Mouse (Mus musculus) myocyte (in vitro differentiated cells): ENCODE results near the gene Meiob.

Source experiments
- MYOD1 ChIP-seq, 3 experiments: IDR thresholded peaks; one replicate each; pipeline ENCODE4 v1.6.1; 2011; ENCODE audit warnings: control low read depth in 2 of 3, low read depth in 2 of 3, mild to moderate bottlenecking in 2 of 3, moderate library complexity in 1 of 3; ENCODE audit not compliant: insufficient read length in 2 of 3, control insufficient read depth in 1 of 3
- POLR2A ChIP-seq: IDR thresholded peaks from one replicate; pipeline ENCODE4 v1.6.1; 2011; ENCODE audit warnings: low read depth, mild to moderate bottlenecking, control low read depth, moderate library complexity; ENCODE audit not compliant: insufficient read length
- SRF ChIP-seq: IDR thresholded peaks from one replicate; pipeline ENCODE4 v1.6.1; 2011; ENCODE audit warnings: low read depth; ENCODE audit not compliant: control insufficient read depth, insufficient read length
- USF1 ChIP-seq: IDR thresholded peaks from one replicate; pipeline ENCODE4 v1.6.1; 2011; ENCODE audit warnings: low read depth, mild to moderate bottlenecking, control low read depth, moderate library complexity

DNA sequence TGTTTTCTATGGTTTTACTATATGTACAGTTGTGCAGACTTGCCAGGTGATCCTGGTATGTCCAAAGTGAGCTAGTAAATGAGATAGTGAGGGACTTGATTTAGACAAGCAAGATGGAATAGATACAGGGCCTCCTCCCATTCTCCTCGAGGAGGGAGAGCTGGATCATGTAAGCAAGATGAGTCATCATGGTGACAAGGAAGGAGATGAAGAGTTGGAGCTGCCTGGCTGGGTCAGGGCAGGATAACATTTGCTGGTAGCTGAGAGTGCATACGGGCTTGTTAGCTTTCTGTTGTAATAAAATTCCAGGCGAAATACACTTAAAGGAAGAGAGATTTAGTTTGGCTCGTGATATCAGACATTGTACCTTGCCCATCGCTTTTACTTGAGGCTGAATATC, 36.3 kb downstream of the Meiob start:
- TF ChIP-seq POLR2A = no peak
- no peak for TF ChIP-seq USF1
- no peak for TF ChIP-seq MYOD1 (IDR thresholded peaks at IDR 0.05; ENCODE audit: control insufficient read depth in 1 of 3, insufficient read length in 2 of 3, low read depth in 2 of 3)
- TF ChIP-seq SRF = no peak
